Mouse (Mus musculus): ENCODE data around the gene Slc16a11. TPM values are rescaled to one million over a fixed set of nuclear protein-coding genes. Genes with fewer than 3 reads are reported as not detected.

Gene Slc16a11
- total and polyA plus RNA-seq, 3 experiments: 0.51 to 2.3 TPM; not detected in 1

DNA sequence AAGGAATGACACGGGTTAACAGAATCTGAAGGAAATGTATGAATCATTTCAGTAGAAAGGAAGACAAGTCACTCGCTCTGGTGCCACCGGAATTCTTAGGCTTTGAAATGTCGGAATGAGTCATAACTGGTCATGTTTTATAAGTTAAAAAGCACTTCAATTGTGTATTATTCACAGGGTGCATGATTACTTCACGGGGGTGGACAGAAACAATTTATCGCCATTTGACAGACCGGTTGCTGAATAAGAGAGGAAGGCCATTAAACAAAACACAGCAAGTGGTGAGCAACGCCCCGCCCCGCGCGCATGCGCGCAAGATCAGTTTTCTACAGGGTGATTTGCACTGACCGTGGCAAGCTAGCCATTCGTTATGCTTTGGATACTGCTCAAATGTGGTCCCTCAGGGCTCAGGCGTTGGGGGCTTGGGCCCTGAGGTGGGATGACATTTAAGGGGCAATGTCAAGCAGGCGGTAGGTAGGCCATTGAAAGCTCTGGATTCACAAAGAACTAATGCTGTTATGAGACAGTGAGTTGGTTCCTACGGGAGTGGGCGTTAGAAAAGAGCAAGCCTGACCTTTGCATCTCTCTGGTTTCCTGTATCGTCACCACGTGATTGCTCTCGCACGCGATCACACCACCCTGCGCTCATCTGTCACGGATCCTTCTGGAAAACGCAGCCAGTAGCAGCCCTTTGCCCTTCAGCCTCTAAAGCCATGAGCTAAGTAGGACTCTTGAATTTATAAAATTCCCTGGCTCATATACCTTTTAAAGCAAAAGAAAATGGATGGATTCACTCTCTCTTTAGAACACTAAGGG lies 23.0 kb upstream of the Slc16a11 start:
- H3K36me3 ChIP-seq (replicated peaks in 1 of 2; ENCODE audit: control insufficient read depth in 1 of 2, insufficient read depth in 1 of 2, low read length in 1 of 2): no peaks in the 10 kb centered on the region
- dilution Hi-C loops (cut with MboI; ENCODE audit: extremely low pct_ligation_motif_present, extremely low pct_unique_long_range_greater_than_20kb, low sequenced_read_pairs): no loop called here
- H3K9ac ChIP-seq (ENCODE audit: insufficient read depth, low read depth): no peak overlapping the region
- peaks cover 2% of the 10 kb centered on the region for H3K27me3 ChIP-seq (replicated peaks)
- no peak overlapping the region for H3K4me3 ChIP-seq (replicated peaks in 1 of 3; ENCODE audit: low read depth in 2 of 3, low read length in 2 of 3, poor library complexity in 1 of 3)
- in situ Hi-C loops (cut with MboI; ENCODE audit: low pct_ligation_motif_present, low pct_unique_long_range_greater_than_20kb, low sequenced_read_pairs): no loop called here
- H3K4me2 ChIP-seq (ENCODE audit: insufficient read depth, low read depth, poor library complexity, severe bottlenecking): no peak overlapping the region
- no peak overlapping the region for H3K27ac ChIP-seq (ENCODE audit: insufficient read depth, low read depth)
- TF ChIP-seq CHD2 (IDR thresholded peaks at IDR 0.05; ENCODE audit: low read length) (no peak), ZC3H11A (IDR thresholded peaks at IDR 0.05; ENCODE audit: low read depth, low read length) (no peak), HCFC1 (IDR thresholded peaks at IDR 0.05; ENCODE audit: low read depth, low read length) (no peak), RAD21 (IDR thresholded peaks at IDR 0.05; ENCODE audit: low read depth, low read length) (no peak), TBP (conservative IDR thresholded peaks at IDR 0.05; ENCODE audit: low read depth, low read length) (no peak), ZMIZ1 (IDR thresholded peaks at IDR 0.05; ENCODE audit: low read depth, low read length) (no peak), BHLHE40 (IDR thresholded peaks at IDR 0.05; ENCODE audit: low read depth, low read length) (no peak), USF2 (conservative IDR thresholded peaks at IDR 0.05; ENCODE audit: low read depth, low read length) (no peak), ZKSCAN1 (IDR thresholded peaks at IDR 0.05; ENCODE audit: borderline replicate concordance, low read depth, low read length) (no peak), POLR2A (IDR thresholded peaks at IDR 0.05; ENCODE audit: low read depth, low read length) (no peak), ELF1 (IDR thresholded peaks at IDR 0.05; ENCODE audit: low read depth, low read length) (no peak), MAFK (IDR thresholded peaks at IDR 0.05; ENCODE audit: insufficient replicate concordance, low read length) (no peak), GABPA (IDR thresholded peaks at IDR 0.05; ENCODE audit: insufficient replicate concordance, low read depth, low read length) (no peak), MAZ (IDR thresholded peaks at IDR 0.05; ENCODE audit: low read depth, low read length) (no peak), IRF4 (IDR thresholded peaks at IDR 0.05; ENCODE audit: low read depth, low read length) (no peak), E2F4 (IDR thresholded peaks at IDR 0.05; ENCODE audit: insufficient replicate concordance, low read depth, low read length) (no peak), ETS1 (conservative IDR thresholded peaks at IDR 0.05; ENCODE audit: low read depth, low read length) (no peak), MXI1 (IDR thresholded peaks at IDR 0.05; ENCODE audit: low read depth, low read length) (no peak), USF1 (IDR thresholded peaks at IDR 0.05; ENCODE audit: low read depth, low read length) (no peak)
- DNase-seq (ENCODE audit: extremely low read depth): no peak
- H3K79me2 ChIP-seq (replicated peaks; ENCODE audit: control insufficient read depth, extremely low read depth, insufficient read depth, poor library complexity, severe bottlenecking): no peaks in the 10 kb centered on the region
- H3K9me3 ChIP-seq (replicated peaks; ENCODE audit: low read length): no peaks in the 10 kb centered on the region
- peaks cover 4 to 11% of the 10 kb centered on the region in 2 experiments; a peak in 2 of 4 replicates for H3K4me1 ChIP-seq (ENCODE audit: control insufficient read depth in 1 of 2, insufficient read depth in 2 of 2)

DNA sequence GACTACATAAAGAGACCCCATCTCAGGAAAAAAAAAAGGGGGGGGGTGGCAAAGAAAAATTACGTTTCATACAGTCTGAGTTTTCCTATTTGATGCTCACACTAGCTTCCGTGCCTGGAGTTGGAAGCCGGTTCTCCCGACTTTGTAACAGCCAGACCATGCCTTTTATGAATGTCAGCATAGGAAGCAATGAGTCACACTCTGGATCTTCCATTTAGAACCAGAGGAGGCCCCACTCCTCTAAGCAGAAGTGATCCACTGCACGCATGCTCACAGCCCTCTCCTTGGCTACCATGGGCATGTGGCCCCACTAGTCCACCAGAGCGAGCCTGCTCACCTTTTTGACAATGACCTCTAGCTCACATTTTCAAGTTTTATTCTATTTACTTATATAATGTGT lies 21.4 kb upstream of the Slc16a11 start:
- in situ Hi-C loops (cut with MboI; ENCODE audit: low pct_ligation_motif_present, low pct_unique_long_range_greater_than_20kb, low sequenced_read_pairs) (no loop called here), dilution Hi-C loops (cut with MboI; ENCODE audit: extremely low pct_ligation_motif_present, extremely low pct_unique_long_range_greater_than_20kb, low sequenced_read_pairs) (no loop called here)
- peaks cover 2% of the 10 kb centered on the region for H3K9me3 ChIP-seq (replicated peaks; ENCODE audit: low read length)
- no peaks in the 10 kb centered on the region for H3K79me2 ChIP-seq (replicated peaks; ENCODE audit: control insufficient read depth, extremely low read depth, insufficient read depth, poor library complexity, severe bottlenecking)
- no peak overlapping the region for H3K27ac ChIP-seq (ENCODE audit: insufficient read depth, low read depth)
- TF ChIP-seq JUN (IDR thresholded peaks at IDR 0.05; ENCODE audit: insufficient read depth, low read depth, low read length): no peak
- no peak for TF ChIP-seq CHD1 (IDR thresholded peaks at IDR 0.05; ENCODE audit: low read depth, low read length)
- peak; percentile 38; the same call in 1 of the 2 replicates for TF ChIP-seq NRF1 (IDR thresholded peaks at IDR 0.05; ENCODE audit: low read depth, low read length)
- no peak for TF ChIP-seq TBP (conservative IDR thresholded peaks at IDR 0.05; ENCODE audit: low read depth, low read length)
- TF ChIP-seq NELFE (IDR thresholded peaks at IDR 0.05; ENCODE audit: low read depth, low read length): no peak
- no peak for TF ChIP-seq UBTF (IDR thresholded peaks at IDR 0.05; ENCODE audit: low read depth, low read length)
- no peak for TF ChIP-seq MXI1 (IDR thresholded peaks at IDR 0.05; ENCODE audit: low read depth, low read length)
- DNase-seq (ENCODE audit: extremely low read depth): no peak
- peaks cover 2% of the 10 kb centered on the region for H3K27me3 ChIP-seq (replicated peaks)
- no peak overlapping the region for H3K4me3 ChIP-seq (replicated peaks in 1 of 3; ENCODE audit: low read depth in 2 of 3, low read length in 2 of 3, poor library complexity in 1 of 3)
- no peak overlapping the region for H3K4me2 ChIP-seq (ENCODE audit: insufficient read depth, low read depth, poor library complexity, severe bottlenecking)
- no peak overlapping the region for H3K9ac ChIP-seq (ENCODE audit: insufficient read depth, low read depth)
- H3K4me1 ChIP-seq (ENCODE audit: control insufficient read depth in 1 of 2, insufficient read depth in 2 of 2): peaks cover 4 to 8% of the 10 kb centered on the region in 2 experiments; a peak in 2 of 4 replicates
- H3K36me3 ChIP-seq (replicated peaks in 1 of 2; ENCODE audit: control insufficient read depth in 1 of 2, insufficient read depth in 1 of 2, low read length in 1 of 2): no peaks in the 10 kb centered on the region

All from CH12.LX (cell line).